Mouse (Mus musculus) embryo, embryonic 11.5 days (tissue): ENCODE measurements around the gene Rhob.

Source experiments
- DNase-seq: peaks from one replicate; pipeline ENCODE4 v3.0.0-alpha.2; 2012; ENCODE audit warnings: low read depth, low spot score

Rhob gene

DNA sequence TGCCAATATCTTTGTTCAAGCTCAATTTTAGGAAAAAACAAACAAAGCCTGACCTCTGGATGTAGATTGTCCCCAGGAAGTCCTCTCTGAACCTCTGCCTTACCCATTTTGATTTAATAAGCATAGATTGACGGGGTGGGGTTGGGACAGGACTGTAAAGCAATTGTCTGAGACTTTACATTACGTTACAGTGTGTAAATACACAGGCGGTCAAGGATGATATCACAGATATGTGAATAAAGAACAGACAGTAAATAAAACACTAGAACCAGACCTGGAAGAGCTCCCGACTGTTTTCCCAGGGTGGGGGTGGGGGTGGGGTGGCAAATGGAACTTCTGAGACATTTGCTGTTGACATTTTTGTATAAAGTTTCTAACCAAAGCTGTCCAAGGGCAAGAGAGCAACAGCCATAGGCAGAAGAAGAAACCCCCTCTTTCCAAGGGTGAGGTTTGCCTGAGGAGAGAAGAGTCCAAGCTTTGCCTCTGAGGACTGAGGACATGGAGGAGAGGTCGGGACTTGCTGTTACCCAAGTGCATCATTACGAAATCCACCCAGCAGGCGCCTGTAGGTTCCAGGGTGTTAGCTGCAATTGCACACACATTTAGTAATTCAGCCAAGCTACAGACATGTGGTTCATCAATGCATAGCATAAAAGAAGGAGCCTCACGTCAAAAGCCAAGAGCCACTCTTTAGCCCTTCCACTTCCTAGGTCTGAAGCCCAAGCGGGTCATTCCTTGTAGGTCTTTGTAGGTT, 7.3 kb upstream of the Rhob start:
- DNase-seq, result no peak

- DNase-seq, result no peak
Measured at GRCm38 (mm10) chr12:8504131-8504530, 4.3 kb upstream of the Rhob start.

DNA sequence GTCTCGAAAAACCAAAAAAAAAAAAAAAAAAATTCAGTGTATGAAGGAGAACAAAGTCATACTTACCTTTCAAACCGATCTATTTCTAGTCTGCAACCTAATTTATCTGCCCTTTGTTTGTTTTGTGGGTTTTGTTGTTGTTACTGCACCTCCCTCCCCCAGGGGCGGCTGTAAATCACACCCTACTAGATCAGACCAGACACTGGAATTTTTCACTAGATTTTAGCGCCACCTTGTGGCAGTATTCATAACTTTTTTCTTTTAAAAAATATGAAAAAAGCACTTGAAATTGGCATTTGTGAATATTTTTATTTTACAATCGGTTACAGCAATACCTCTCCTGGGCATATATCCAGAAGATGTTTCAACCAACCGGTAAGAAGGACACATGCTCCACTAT, 2.7 kb upstream of the Rhob start:
- peak; percentile 58 for DNase-seq

DNA sequence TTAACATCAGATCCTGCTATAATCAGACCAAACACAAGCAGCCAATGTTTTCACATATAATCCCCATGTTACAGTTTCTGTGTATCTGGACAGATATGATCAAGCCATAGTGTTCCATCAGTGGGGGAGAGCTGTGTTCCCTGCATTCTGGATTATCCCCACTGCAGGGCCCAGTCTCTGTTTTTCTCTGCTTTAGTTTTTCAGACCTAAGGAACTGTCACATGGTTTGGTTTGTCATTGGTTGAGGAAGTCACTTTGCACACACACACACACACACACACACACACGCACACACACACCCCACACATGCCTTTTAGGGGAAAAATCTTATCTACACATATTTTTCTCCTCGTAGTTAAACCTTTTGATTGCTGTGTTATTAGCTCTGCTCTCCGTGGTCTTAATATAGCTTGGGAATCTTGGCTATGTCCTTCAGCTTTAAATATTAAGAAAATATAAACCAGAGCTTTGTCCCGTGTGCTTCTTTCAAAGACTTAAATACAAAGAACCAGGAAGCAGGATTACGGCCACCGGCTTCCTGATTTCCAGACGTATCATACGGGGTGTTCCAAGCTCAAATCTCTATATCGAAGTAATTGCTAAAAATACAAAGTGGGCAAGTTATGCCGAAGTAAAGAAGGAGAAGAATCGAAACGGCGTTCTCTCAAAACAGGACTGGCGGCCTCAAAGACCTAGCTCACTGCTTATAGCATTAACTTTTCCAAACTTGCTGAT, 1.9 kb upstream of the Rhob start:
- DNase-seq, result no peak

DNA sequence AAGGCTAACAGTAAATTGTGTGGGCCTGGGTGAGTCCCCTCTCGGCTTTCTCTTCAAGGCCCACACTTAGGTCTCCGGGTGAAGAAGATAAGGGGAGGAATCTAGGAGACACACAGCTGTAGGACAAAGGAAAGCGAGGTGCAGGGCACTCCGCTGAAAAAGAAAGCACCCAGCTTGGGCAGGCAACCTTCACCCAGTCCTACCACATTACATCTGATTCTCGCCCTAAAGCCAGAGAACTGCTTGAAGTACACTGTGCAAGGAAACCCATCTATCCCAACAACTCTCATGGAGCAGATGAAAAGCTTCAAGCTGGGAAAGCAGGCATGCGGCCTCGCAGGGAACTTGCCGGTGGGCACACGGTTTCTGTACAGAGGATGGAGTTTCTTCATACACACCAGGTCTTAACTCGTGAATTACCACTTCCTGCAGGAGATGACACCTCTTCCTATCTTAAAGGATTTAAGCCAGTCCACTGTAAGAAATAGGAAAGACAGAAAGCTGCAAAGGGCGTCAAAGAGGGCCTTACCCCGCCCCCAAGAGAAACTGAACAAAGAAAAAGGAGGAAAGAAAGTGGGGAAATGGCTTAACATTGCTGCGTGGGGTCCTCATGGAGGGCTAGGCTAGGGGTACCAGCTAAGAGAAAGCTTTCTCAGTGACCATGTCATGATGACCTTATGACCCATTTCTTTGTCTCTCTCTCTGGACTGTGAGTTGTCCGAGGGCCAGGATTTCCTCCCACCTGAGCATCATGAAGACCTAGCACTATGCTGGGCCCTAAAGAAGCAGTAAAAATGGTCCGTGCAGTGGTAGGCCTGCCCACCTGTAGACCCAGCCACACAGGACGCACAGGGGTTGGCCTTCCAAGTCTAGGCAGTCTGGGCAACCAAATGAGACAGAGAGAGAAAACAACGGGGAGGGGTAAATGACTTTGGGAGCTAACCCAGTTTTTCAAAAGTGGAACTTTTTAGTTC, 1.1 kb upstream of the Rhob start:
- DNase-seq, result no peak

DNA sequence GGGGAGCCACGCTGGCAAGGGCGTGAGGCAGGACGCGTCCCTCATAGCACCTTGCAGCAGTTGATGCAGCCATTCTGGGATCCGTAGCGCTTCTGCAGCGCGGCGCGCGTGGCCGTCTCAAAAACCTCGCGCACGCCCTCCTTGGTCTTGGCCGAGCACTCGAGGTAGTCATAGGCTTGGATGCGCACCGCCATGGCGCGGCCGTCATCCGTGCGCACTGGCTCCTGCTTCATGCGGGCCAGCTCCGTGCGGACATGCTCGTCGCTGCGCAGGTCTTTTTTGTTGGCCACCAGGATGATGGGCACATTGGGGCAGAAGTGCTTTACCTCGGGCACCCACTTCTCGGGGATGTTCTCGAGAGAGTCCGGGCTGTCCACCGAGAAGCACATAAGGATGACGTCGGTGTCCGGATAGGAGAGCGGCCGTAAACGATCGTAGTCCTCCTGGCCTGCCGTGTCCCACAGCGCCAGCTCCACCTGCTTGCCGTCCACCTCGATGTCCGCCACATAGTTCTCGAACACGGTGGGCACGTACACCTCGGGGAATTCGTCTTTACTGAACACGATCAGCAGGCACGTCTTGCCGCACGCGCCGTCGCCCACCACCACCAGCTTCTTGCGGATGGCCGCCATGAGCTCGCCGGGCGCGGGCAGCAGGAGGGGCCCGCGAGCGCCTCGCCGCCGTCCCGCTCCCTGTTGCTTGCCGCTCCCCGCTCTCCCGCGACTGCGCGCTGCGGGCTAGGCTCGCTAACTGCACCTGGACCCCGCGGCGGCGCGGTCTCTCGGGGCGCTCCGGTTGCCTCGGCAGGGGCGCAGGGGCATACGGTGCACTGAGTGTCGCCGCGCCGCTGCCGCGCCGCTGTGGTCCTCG, 573 bp downstream of the Rhob start:
- no peak for DNase-seq

GRCm38 (mm10) chr12:8498591-8499000, 1.2 kb downstream of the Rhob start:
- no peak for DNase-seq

DNA sequence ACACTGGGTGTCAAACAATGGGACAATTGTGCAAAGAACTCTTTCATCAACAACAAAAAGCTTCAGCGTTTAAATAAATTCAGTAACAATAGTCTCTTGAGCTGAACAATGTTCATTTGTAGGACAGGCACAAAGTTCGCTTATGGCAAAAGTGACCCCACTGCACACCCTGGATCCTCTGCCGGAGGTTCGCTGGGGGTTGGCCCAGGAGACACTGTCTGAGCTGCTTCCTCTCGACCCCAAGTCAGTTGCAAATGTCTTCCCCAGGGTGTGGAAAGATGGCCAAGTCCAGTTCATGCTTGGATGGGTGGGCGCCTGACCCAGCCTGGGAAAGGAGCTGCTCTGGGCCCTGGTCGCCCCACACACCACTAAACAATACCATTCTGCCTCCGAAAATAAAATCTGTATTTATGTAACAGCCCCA, 1.6 kb downstream of the Rhob start:
- DNase-seq, result no peak

DNA sequence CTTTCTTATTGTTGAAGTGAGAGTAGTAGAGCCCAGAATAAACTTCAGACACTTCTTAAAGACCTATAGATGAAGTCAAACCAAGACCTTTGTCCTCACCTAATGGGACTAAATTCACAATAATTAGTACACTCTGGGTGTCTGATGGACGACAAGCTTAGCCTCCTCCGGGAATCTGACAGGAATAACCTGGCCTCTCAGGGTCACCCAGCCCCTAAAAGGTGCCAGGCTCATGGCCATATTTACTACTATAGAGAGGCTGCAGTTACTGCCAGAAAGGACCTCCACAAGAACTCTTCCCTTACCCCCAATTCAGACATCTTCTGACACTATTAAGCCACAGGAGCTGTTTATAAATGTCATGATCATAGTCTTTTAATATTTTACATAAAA, 2.5 kb downstream of the Rhob start:
- no peak for DNase-seq

GRCm38 (mm10) chr12:8496679-8497313, 3.0 kb downstream of the Rhob start:
- DNase-seq, result no peak

DNA sequence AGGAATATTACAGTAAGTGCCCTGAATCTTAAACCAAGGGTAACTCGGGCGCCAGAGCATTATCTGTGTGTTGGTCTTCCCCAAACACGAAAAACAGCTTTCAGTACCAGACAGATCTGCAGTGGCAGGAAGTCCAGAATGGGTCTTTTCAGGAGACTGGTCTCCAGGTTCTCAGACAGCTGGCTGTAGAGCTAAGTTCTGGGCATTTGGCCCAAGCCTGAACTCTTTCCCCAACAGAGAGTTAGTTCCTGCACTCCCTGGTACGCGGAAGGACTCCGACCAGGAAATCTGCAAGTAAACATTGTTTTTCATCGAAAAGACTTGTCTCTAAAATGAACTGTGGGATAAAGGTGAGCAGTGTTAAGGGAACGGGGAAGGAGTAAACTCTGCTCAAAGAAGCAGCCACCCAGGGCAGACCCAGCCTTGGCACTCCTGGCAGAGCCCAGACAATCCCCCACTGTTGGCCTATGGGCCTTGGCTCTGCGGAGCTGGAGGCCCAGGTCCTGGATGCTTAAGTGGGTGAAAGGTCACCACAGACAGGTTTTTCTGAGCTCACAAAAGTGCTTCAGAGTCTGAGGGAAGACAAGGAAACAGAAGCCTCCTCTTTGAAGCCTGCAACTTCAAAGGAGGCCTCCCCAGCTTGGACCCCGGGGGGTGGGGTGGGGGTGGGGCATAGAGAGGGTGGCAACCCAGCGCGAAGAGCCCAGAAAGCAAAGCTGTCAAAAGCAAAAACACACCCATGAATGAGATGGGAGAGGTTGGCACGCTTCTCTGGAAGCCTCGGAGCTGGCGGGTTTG, 3.7 kb downstream of the Rhob start:
- DNase-seq, result no peak

- no peak for DNase-seq
Measured at GRCm38 (mm10) chr12:8494675-8495074, 5.1 kb downstream of the Rhob start.

- DNase-seq, result no peak
Measured at GRCm38 (mm10) chr12:8493386-8493785, 6.4 kb downstream of the Rhob start.

DNA sequence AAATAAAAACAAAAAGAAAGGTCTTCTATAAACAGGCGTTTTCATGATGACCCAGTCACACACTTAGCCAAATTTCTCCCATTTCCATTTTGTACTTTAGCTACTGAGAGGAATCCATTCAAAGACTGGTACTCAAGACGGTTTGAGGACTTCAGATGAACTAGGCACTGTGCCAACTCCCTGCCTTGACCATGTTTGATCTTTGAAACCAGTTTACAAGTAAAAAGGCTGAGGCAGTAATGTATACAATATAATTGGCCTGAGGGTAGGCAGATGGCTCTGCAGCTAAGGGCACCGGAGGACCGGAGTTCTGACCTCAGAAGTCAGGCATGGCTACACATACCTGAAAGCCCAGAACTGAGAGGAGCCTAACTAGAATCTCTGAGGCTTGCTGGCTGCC, 10.7 kb downstream of the Rhob start:
- DNase-seq, result no peak

GRCm38 (mm10) chr12:8488652-8488980, 11.2 kb downstream of the Rhob start:
- no peak for DNase-seq

- DNase-seq, result no peak
Measured at GRCm38 (mm10) chr12:8487959-8488651, 11.7 kb downstream of the Rhob start.

DNA sequence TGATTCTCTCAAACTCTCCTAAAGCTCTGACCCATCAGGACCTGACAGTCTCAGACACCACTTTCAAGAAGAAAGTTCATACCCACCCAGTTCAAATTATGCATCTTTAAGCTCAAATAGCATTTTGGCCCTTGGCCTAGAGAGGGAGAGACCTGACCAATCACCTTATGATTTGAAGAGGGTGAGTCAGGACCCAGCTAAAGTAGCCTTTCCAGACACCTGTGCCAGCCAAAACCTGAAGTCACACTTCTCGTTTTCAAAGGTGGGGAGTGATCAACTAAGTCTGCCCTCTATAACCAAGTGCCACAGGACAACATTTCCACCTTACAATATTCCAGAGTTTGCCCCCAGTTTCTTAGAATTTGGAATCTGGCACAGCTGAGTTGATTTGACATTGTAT, 12.5 kb downstream of the Rhob start:
- DNase-seq, result no peak

- DNase-seq, result no peak
Measured at GRCm38 (mm10) chr12:8485247-8485646, 14.6 kb downstream of the Rhob start.

DNA sequence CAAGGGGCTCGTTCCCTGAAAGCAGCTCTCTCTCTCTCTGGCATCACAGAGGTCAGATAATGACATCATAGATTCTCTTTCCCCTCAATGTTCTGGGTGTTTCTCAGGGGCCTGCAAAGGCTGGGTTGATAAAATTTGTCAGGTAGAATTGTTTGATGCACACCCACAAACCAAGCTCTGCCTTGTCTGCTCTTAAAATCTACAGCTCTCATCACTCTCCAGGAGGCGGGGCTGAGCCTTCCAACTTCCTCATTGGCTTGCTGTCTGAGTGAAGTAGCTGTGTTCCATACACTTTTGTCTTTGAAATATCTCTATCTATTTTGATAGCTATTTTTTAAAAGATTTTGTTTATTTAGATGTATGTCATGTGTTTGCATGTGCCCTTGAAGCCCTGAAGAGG, 17.6 kb downstream of the Rhob start:
- no peak for DNase-seq
